Mouse (Mus musculus) lung, postnatal 0 days (tissue): Measurements from ENCODE around the gene Thra.

Source experiments
- CTCF ChIP-seq: IDR thresholded peaks from 2 replicates; pipeline ENCODE4 v1.5.1; 2016; ENCODE audit warnings: antibody characterized with exemption, mild to moderate bottlenecking
- EP300 ChIP-seq: IDR thresholded peaks from 2 replicates; pipeline ENCODE4 v1.6.1; 2016; ENCODE audit warnings: antibody characterized with exemption, mild to moderate bottlenecking, control low read depth

GRCm38 (mm10) chr11:98797909-98798308, 57.5 kb downstream of the Thra start:
- no peak for TF ChIP-seq CTCF
- no peak for TF ChIP-seq EP300
